ENCODE assay signal across 14 mouse cellular contexts in genomic region chr1:88217144-88217543, GRCm38 (mm10). TPM values are rescaled to one million over a fixed set of nuclear protein-coding genes. Genes with fewer than 3 reads are reported as not detected.
DNase-seq lines count a peak whose midpoint lies in the region; ATAC-seq and TF ChIP-seq lines count a peak whose summit lies in the region.
"Had no signal": no experiment of that assay in that cellular context is flagged by ENCODE, and none has a peak within 500 bp of the region (broad histone marks: within the 10 kb centered on the region; RNA-seq: fewer than 3 reads in every experiment).

No protein-coding gene starts in this region.

- no peak for ATAC-seq in midbrain, embryonic 16.5 days
- ATAC-seq in midbrain, postnatal 0 days (ENCODE audit: low FRiP score) = no peak

- TF ChIP-seq CTCF in MEL (IDR thresholded peaks at IDR 0.05 in 2 of 3, conservative IDR thresholded peaks at IDR 0.05 in 1 of 3; ENCODE audit: control insufficient read depth in 1 of 3, insufficient read depth in 1 of 3, low read depth in 2 of 3, low read length in 3 of 3, poor library complexity in 1 of 3, severe bottlenecking in 1 of 3) = peak in 2 of 3 experiments; percentile 28 to 31; a peak in 3 of 6 replicates
- TF ChIP-seq CTCF in midbrain, postnatal 0 days (IDR thresholded peaks at IDR 0.05) = peak; percentile 27

- H3K4me1 ChIP-seq in midbrain, embryonic 10.5 days = no peaks in the 10 kb centered on the region
- no peaks in the 10 kb centered on the region for H3K4me1 ChIP-seq in midbrain, embryonic 16.5 days (ENCODE audit: control insufficient read depth, insufficient read depth, low read length)
- no peaks in the 10 kb centered on the region for H3K4me1 ChIP-seq in MEL (ENCODE audit: control insufficient read depth in 1 of 2, insufficient read depth in 2 of 2, low read length in 2 of 2)
- H3K4me1 ChIP-seq in midbrain, postnatal 0 days (ENCODE audit: insufficient read depth, low read length) = no peaks in the 10 kb centered on the region
- H3K4me1 ChIP-seq: hindbrain, embryonic 10.5 days; liver, embryonic 13.5 days; midbrain, embryonic 12.5 days had no signal

- H3K9ac ChIP-seq in midbrain, embryonic 16.5 days (ENCODE audit: low read depth, low read length) = no peak overlapping the region
- H3K9ac ChIP-seq in MEL (ENCODE audit: control insufficient read depth, low read depth, low read length, poor library complexity, severe bottlenecking) = no peak overlapping the region
- no peak overlapping the region for H3K9ac ChIP-seq in midbrain, postnatal 0 days (replicated peaks; ENCODE audit: low read length, poor library complexity, severe bottlenecking)
- H3K9ac ChIP-seq: liver, embryonic 13.5 days; midbrain, embryonic 12.5 days had no signal

- no peak overlapping the region for H3K4me2 ChIP-seq in midbrain, embryonic 16.5 days (ENCODE audit: low read length)
- H3K4me2 ChIP-seq in midbrain, postnatal 0 days (ENCODE audit: low read depth, low read length, poor library complexity, severe bottlenecking) = no peak overlapping the region
- H3K4me2 ChIP-seq: liver, embryonic 13.5 days; midbrain, embryonic 12.5 days had no signal

- H3K4me3 ChIP-seq in midbrain, embryonic 10.5 days = no peak overlapping the region
- H3K4me3 ChIP-seq in midbrain, embryonic 16.5 days (ENCODE audit: low read depth, low read length) = no peak overlapping the region
- no peak overlapping the region for H3K4me3 ChIP-seq in MEL (ENCODE audit: control insufficient read depth in 1 of 2, insufficient read depth in 1 of 2, low read depth in 2 of 2, low read length in 2 of 2)
- no peak overlapping the region for H3K4me3 ChIP-seq in midbrain, postnatal 0 days (ENCODE audit: low read depth, low read length)
- H3K4me3 ChIP-seq: gastrocnemius, adult 2 months; hindbrain, embryonic 10.5 days; liver, embryonic 13.5 days; midbrain, embryonic 12.5 days had no signal

- TF ChIP-seq POLR2A in MEL (IDR thresholded peaks at IDR 0.05; ENCODE audit: control insufficient read depth in 1 of 2, insufficient read depth in 1 of 2, low read depth in 1 of 2, low read length in 2 of 2, poor library complexity in 1 of 2) = no peak

- DNase-seq in heart, adult 9 months (ENCODE audit: low spot score in 2 of 2) = peak; percentile 5 to 12
- no peak for DNase-seq in heart, adult 18-20 months
- DNase-seq in midbrain, embryonic 10.5 days (ENCODE audit: low spot score) = peak; percentile 16
- DNase-seq in MEL (ENCODE audit: low read depth, low spot score) = peak; percentile 19
- peak; percentile 0 for DNase-seq in midbrain, postnatal 0 days (ENCODE audit: low spot score)
- DNase-seq in left cerebral cortex, adult 9 months (ENCODE audit: low spot score in 2 of 2) = no peak
- DNase-seq in cerebellum, adult 8-10 months = no peak
- DNase-seq: gastrocnemius, adult 2 months; liver, embryonic 13.5 days; right cerebral cortex, adult 18-20 months had no signal

- no peak for TF ChIP-seq EP300 in MEL (IDR thresholded peaks at IDR 0.05; ENCODE audit: low read depth in 1 of 2, low read length in 2 of 2)

- no peak for TF ChIP-seq RAD21 in MEL (IDR thresholded peaks at IDR 0.05; ENCODE audit: low read depth, low read length)

- H3K9me3 ChIP-seq in midbrain, embryonic 10.5 days (replicated peaks) = no peaks in the 10 kb centered on the region; the same call in 1 of the 2 replicates
- peaks cover 54% of the 10 kb centered on the region for H3K9me3 ChIP-seq in midbrain, embryonic 16.5 days (replicated peaks; ENCODE audit: control insufficient read depth, low read length, poor library complexity, severe bottlenecking)
- H3K9me3 ChIP-seq in MEL (replicated peaks; ENCODE audit: insufficient read depth, low read length) = no peaks in the 10 kb centered on the region
- H3K9me3 ChIP-seq in midbrain, postnatal 0 days (ENCODE audit: low read length) = peaks cover 40% of the 10 kb centered on the region

- WGBS in midbrain, embryonic 10.5 days = 68% methylated on average over 2 of the region's 2 CpGs
- 61% methylated on average over 2 of the region's 2 CpGs for WGBS in midbrain, embryonic 16.5 days
- WGBS in midbrain, postnatal 0 days = 63% methylated on average over 2 of the region's 2 CpGs

- no peaks in the 10 kb centered on the region for H3K36me3 ChIP-seq in midbrain, embryonic 10.5 days
- no peaks in the 10 kb centered on the region for H3K36me3 ChIP-seq in midbrain, embryonic 16.5 days (ENCODE audit: control insufficient read depth, insufficient read depth, low read length)
- no peaks in the 10 kb centered on the region for H3K36me3 ChIP-seq in MEL (ENCODE audit: control insufficient read depth in 1 of 2, insufficient read depth in 2 of 2, low read length in 2 of 2)
- no peaks in the 10 kb centered on the region for H3K36me3 ChIP-seq in midbrain, postnatal 0 days (ENCODE audit: insufficient read depth, low read length)
- H3K36me3 ChIP-seq: hindbrain, embryonic 10.5 days; liver, embryonic 13.5 days; midbrain, embryonic 12.5 days had no signal

- no peak overlapping the region for H3K27ac ChIP-seq in midbrain, embryonic 10.5 days (replicated peaks)
- no peak overlapping the region for H3K27ac ChIP-seq in midbrain, embryonic 16.5 days (ENCODE audit: low read length)
- H3K27ac ChIP-seq in MEL (ENCODE audit: control insufficient read depth, low read depth, low read length) = no peak overlapping the region
- H3K27ac ChIP-seq in midbrain, postnatal 0 days (ENCODE audit: low read depth, low read length) = no peak overlapping the region
- H3K27ac ChIP-seq: gastrocnemius, adult 2 months; hindbrain, embryonic 10.5 days; liver, embryonic 13.5 days; midbrain, embryonic 12.5 days had no signal

- H3K27me3 ChIP-seq in midbrain, embryonic 10.5 days (ENCODE audit: low read depth, poor library complexity, severe bottlenecking) = no peaks in the 10 kb centered on the region
- no peaks in the 10 kb centered on the region for H3K27me3 ChIP-seq in midbrain, embryonic 16.5 days (ENCODE audit: control insufficient read depth, insufficient read depth, low read depth, low read length)
- H3K27me3 ChIP-seq in MEL (ENCODE audit: control insufficient read depth in 1 of 2, insufficient read depth in 2 of 2, low read length in 2 of 2) = no peaks in the 10 kb centered on the region
- H3K27me3 ChIP-seq in midbrain, postnatal 0 days (ENCODE audit: insufficient read depth, low read length) = no peaks in the 10 kb centered on the region
- H3K27me3 ChIP-seq: liver, embryonic 13.5 days; midbrain, embryonic 12.5 days had no signal

- no peaks in the 10 kb centered on the region for H3K79me2 ChIP-seq in MEL (ENCODE audit: control insufficient read depth, insufficient read depth, low read length, poor library complexity)

TF ChIP-seq in MEL, 35 proteins besides CTCF, POLR2A, EP300 and RAD21 (continues in another document):
- TF ChIP-seq HCFC1 (IDR thresholded peaks at IDR 0.05; ENCODE audit: low read depth, low read length) = no peak
- TF ChIP-seq USF1 (IDR thresholded peaks at IDR 0.05; ENCODE audit: low read depth, low read length) = no peak

RNA-seq across cellular contexts. Expression of gene Ugt1a1, which starts 5.4 kb away (rescaled TPM):
- under 1 TPM in 1 of 2 experiments, not detected in 1; 0.20 TPM for total RNA-seq in heart, adult 18-20 months (2021)
- polyA plus RNA-seq in midbrain, embryonic 10.5 days (2016; fragmentation: Nextera tagmentation; extraction: Ambion mirVana) = not detected in 2 replicates
- polyA plus RNA-seq in midbrain, embryonic 16.5 days (2015; fragmentation: Nextera tagmentation; extraction: Ambion mirVana) = not detected in 2 replicates
- total RNA-seq in MEL (2012; rRNA removed) = not detected in 2 replicates
- not detected for polyA plus RNA-seq in MEL (2012; ENCODE audit: insufficient read depth in 1 of 2, insufficient read length in 2 of 2, low read depth in 1 of 2, low replicate concordance in 2 of 2, missing spikeins in 1 of 2)
- not detected in 2 replicates for total RNA-seq in midbrain, postnatal 0 days (2014; rRNA removed)
- polyA plus RNA-seq in midbrain, postnatal 0 days (2015; fragmentation: Nextera tagmentation; extraction: Ambion mirVana) = not detected in 2 replicates
- total RNA-seq: gastrocnemius, adult 2 months; layer of hippocampus, postnatal 25 days had no signal
- polyA plus RNA-seq: hindbrain, embryonic 10.5 days; liver, embryonic 13.5 days; midbrain, embryonic 12.5 days had no signal

RNA-seq across cellular contexts. Expression of gene Mroh2a, which starts 9.6 kb away (rescaled TPM):
- total RNA-seq in heart, adult 18-20 months (2021) = not detected
- 0.91 and 1.3 TPM in 2 replicates for polyA plus RNA-seq in midbrain, embryonic 10.5 days (2016; fragmentation: Nextera tagmentation; extraction: Ambion mirVana)
- polyA plus RNA-seq in midbrain, embryonic 16.5 days (2015; fragmentation: Nextera tagmentation; extraction: Ambion mirVana) = 0.75 and 0.92 TPM in 2 replicates
- 0.20 and 0.27 TPM in 2 replicates for total RNA-seq in MEL (2012; rRNA removed)
- 1 to 10 TPM in 1 of 2 experiments, not detected in 1; 2.5 TPM for polyA plus RNA-seq in MEL (2012; ENCODE audit: insufficient read depth in 1 of 2, insufficient read length in 2 of 2, low read depth in 1 of 2, low replicate concordance in 2 of 2, missing spikeins in 1 of 2)
- not detected in 2 replicates for total RNA-seq in midbrain, postnatal 0 days (2014; rRNA removed)
- polyA plus RNA-seq in midbrain, postnatal 0 days (2015; fragmentation: Nextera tagmentation; extraction: Ambion mirVana) = 0.56 and 1.2 TPM in 2 replicates
- total RNA-seq: gastrocnemius, adult 2 months had no signal

RNA-seq across cellular contexts. Expression of gene Dnajb3, which starts 11.6 kb away (rescaled TPM):
- total RNA-seq in heart, adult 18-20 months (2021) = under 1 TPM in 1 of 2 experiments, not detected in 1; 0.28 TPM
- polyA plus RNA-seq in midbrain, embryonic 10.5 days (2016; fragmentation: Nextera tagmentation; extraction: Ambion mirVana) = 10.7 and 11.1 TPM in 2 replicates
- polyA plus RNA-seq in midbrain, embryonic 16.5 days (2015; fragmentation: Nextera tagmentation; extraction: Ambion mirVana) = 12.8 and 13.1 TPM in 2 replicates
- not detected in 2 replicates for total RNA-seq in MEL (2012; rRNA removed)
- not detected for polyA plus RNA-seq in MEL (2012; ENCODE audit: insufficient read depth in 1 of 2, insufficient read length in 2 of 2, low read depth in 1 of 2, low replicate concordance in 2 of 2, missing spikeins in 1 of 2)
- total RNA-seq in midbrain, postnatal 0 days (2014; rRNA removed) = 5.5 and 6.9 TPM in 2 replicates
- polyA plus RNA-seq in midbrain, postnatal 0 days (2015; fragmentation: Nextera tagmentation; extraction: Ambion mirVana) = 11.8 and 12.5 TPM in 2 replicates
- total RNA-seq: gastrocnemius, adult 2 months had no signal

RNA-seq across cellular contexts. Expression of gene Ugt1a2, which starts 16.7 kb away (rescaled TPM):
- not detected for total RNA-seq in heart, adult 18-20 months (2021)
- polyA plus RNA-seq in midbrain, embryonic 10.5 days (2016; fragmentation: Nextera tagmentation; extraction: Ambion mirVana) = not detected in 2 replicates
- polyA plus RNA-seq in midbrain, embryonic 16.5 days (2015; fragmentation: Nextera tagmentation; extraction: Ambion mirVana) = not detected in 2 replicates
- total RNA-seq in MEL (2012; rRNA removed) = not detected in 2 replicates
- polyA plus RNA-seq in MEL (2012; ENCODE audit: insufficient read depth in 1 of 2, insufficient read length in 2 of 2, low read depth in 1 of 2, low replicate concordance in 2 of 2, missing spikeins in 1 of 2) = not detected
- not detected in 2 replicates for total RNA-seq in midbrain, postnatal 0 days (2014; rRNA removed)
- not detected in 2 replicates for polyA plus RNA-seq in midbrain, postnatal 0 days (2015; fragmentation: Nextera tagmentation; extraction: Ambion mirVana)
- total RNA-seq: gastrocnemius, adult 2 months; layer of hippocampus, postnatal 25 days had no signal
- polyA plus RNA-seq: hindbrain, embryonic 10.5 days; liver, embryonic 13.5 days had no signal

RNA-seq across cellular contexts. Expression of gene Ugt1a5, which starts 51.3 kb away (rescaled TPM):
- under 1 TPM in 1 of 2 experiments, not detected in 1; 0.59 TPM for total RNA-seq in heart, adult 18-20 months (2021)
- polyA plus RNA-seq in midbrain, embryonic 10.5 days (2016; fragmentation: Nextera tagmentation; extraction: Ambion mirVana) = not detected in 2 replicates
- polyA plus RNA-seq in midbrain, embryonic 16.5 days (2015; fragmentation: Nextera tagmentation; extraction: Ambion mirVana) = not detected in 2 replicates
- total RNA-seq in MEL (2012; rRNA removed) = not detected in 2 replicates
- polyA plus RNA-seq in MEL (2012; ENCODE audit: insufficient read depth in 1 of 2, insufficient read length in 2 of 2, low read depth in 1 of 2, low replicate concordance in 2 of 2, missing spikeins in 1 of 2) = not detected
- total RNA-seq in midbrain, postnatal 0 days (2014; rRNA removed) = not detected in 2 replicates
- polyA plus RNA-seq in midbrain, postnatal 0 days (2015; fragmentation: Nextera tagmentation; extraction: Ambion mirVana) = not detected in 2 replicates
- total RNA-seq: layer of hippocampus, postnatal 25 days had no signal
- polyA plus RNA-seq: hindbrain, embryonic 10.5 days; liver, embryonic 13.5 days; midbrain, embryonic 12.5 days had no signal

Comparison
In these comparisons a context has a peak if more than half of its experiments do, and no peak if none do; other contexts are left out.
1. DNase-seq: peak in heart, adult 9 months (2 of 2), midbrain, embryonic 10.5 days (single experiment), MEL (single experiment) and midbrain, postnatal 0 days (single experiment); none in heart, adult 18-20 months (0 of 2), left cerebral cortex, adult 9 months (0 of 2) and cerebellum, adult 8-10 months (single experiment).
2. RNA of gene Dnajb3, which starts 11.6 kb away (polyA plus RNA-seq): 12.8 to 13.1 TPM in midbrain, embryonic 16.5 days, 11.8 to 12.5 TPM in midbrain, postnatal 0 days and 10.7 to 11.1 TPM in midbrain, embryonic 10.5 days; not detected in MEL; every median in the first group is over 10 times any median in the second.